Mouse (Mus musculus): ENCODE results near the gene Pcp2. TPM values are rescaled to one million over a fixed set of nuclear protein-coding genes. Genes with fewer than 3 reads are reported as not detected.
A peak's percentile ranks its signal among the peaks of the same experiment; 100 is the strongest.
"Not testable (repeated sequence)": the region's sequence is repeated elsewhere in the genome, so short reads cannot be mapped to it uniquely, and the experiment has no call there.

Gene Pcp2
- polyA plus RNA-seq, 1 experiment from 2014 or later: 0.23 TPM

GRCm38 (mm10) chr8:3586993-3587390 is 38.4 kb downstream of the Pcp2 start, which contains the start of gene Camsap3:
TSS of gene Camsap3 (plus strand) at chr8:3587293.
- H3K36me3 ChIP-seq (ENCODE audit: control insufficient read depth, insufficient read depth, low read length): no peaks in the 10 kb centered on the region
- H3K27me3 ChIP-seq (ENCODE audit: control insufficient read depth, insufficient read depth, low read length): peaks cover 3% of the 10 kb centered on the region
- peak within 1 kb of the TSS; percentile 89 for H3K9ac ChIP-seq (ENCODE audit: low read length)
- WGBS: 5% methylated on average over 7 of the region's 7 CpGs
- peak within 1 kb of the TSS; percentile 95 for H3K4me2 ChIP-seq
- H3K27ac ChIP-seq (ENCODE audit: low read depth, low read length): no peak within 1 kb of the TSS; the same call in 1 of the 2 replicates
- no peaks in the 10 kb centered on the region for H3K9me3 ChIP-seq (ENCODE audit: control insufficient read depth, low read length)
- peak within 1 kb of the TSS; percentile 83 for H3K4me3 ChIP-seq (ENCODE audit: low read depth, low read length)
- H3K4me1 ChIP-seq (ENCODE audit: control insufficient read depth, insufficient read depth, low read length): no peaks in the 10 kb centered on the region
- DNase-seq (ENCODE audit: low spot score, missing footprints) (no peak), ATAC-seq (ENCODE audit: low FRiP score) (no peak)

- H3K9ac ChIP-seq (ENCODE audit: low read length): no peak overlapping the region
- no peak for ATAC-seq (ENCODE audit: low FRiP score)
- H3K4me3 ChIP-seq (ENCODE audit: low read depth, low read length): no peak overlapping the region
- H3K4me2 ChIP-seq: no peak overlapping the region
- no peak for DNase-seq (ENCODE audit: low spot score, missing footprints)
- 95% methylated on average over 2 of the region's 2 CpGs for WGBS
- H3K27me3 ChIP-seq (ENCODE audit: control insufficient read depth, insufficient read depth, low read length): peaks cover 3% of the 10 kb centered on the region
- no peaks in the 10 kb centered on the region for H3K4me1 ChIP-seq (ENCODE audit: control insufficient read depth, insufficient read depth, low read length)
- no peaks in the 10 kb centered on the region for H3K36me3 ChIP-seq (ENCODE audit: control insufficient read depth, insufficient read depth, low read length)
- no peak overlapping the region for H3K27ac ChIP-seq (ENCODE audit: low read depth, low read length)
- no peaks in the 10 kb centered on the region for H3K9me3 ChIP-seq (ENCODE audit: control insufficient read depth, low read length)
These were observed 38.9 kb downstream of the Pcp2 start for GRCm38 (mm10) chr8:3586452-3586851.

DNA sequence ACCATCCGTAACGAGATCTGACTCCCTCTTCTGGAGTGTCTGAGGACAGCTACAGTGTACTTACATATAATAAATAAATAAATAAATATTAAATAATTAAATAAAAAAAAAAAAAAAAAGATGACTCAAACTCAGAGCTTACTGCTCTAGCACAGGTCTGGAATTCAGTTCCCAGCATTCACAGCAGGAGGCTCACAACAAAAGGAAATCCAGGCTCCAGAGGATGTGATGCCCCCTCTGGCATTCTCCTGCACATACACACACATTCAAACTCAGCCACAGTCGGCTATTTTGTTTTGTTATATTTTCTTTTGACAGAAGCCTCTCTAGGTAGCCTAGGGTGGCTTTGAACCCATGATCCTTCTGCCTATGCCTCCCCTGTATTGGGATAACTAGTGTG is 43.4 kb downstream of the Pcp2 start:
- not testable (repeated sequence) for H3K4me2 ChIP-seq; H3K9ac ChIP-seq (ENCODE audit: low read length)

DNA sequence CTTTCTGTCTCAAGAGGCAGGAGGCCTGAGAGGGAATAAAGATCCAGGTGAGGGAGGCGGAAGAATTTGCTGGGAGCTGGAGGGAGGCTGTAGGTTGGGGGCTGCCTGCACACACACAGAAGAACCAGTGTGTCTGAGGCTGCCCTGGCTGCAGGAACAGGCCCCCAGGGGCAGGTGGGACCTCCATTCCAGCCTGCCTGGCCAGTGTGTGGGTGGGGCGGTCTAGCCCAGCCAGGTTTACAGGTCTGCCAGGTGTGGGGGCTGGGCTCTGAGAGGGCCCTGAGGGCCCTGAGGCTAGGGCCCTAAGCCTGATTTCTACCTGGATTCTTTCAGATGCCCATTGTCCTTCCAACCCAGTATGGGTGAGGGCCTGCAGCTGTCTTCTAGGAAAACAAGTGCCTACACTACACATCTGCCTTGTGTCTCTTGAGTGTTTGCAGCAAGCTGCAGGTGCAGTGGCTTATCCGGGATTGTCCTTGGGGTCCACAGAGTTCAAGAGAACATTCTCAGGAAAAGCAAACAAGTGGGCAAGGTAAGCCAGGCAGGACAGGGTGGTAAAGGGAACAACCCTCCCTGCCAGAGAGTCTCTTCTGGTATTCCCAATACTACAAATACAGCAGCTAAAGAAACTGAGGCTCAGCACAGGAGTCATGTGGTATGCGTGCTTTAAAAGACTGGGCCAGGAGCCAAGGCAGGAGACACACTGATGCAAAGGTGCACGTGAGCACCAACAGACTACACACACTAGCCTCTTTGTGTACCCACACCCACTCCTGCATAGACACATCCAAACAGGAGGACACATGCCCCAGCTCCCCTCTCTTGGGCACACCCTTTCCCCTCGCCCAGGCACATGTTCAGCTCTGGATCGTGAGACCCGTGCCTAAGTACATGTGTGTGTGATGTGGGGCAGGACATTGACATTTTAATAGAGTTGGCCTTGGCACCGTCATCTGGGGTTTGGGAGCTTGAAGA is 45.7 kb downstream of the Pcp2 start:
- Histone ChIP-seq H3K27ac (ENCODE audit: low read depth, low read length) (no peak overlapping the region), H3K27me3 (ENCODE audit: control insufficient read depth, insufficient read depth, low read length) (no peaks in the 10 kb centered on the region), H3K4me1 (ENCODE audit: control insufficient read depth, insufficient read depth, low read length) (no peaks in the 10 kb centered on the region), H3K9me3 (ENCODE audit: control insufficient read depth, low read length) (no peaks in the 10 kb centered on the region), H3K36me3 (ENCODE audit: control insufficient read depth, insufficient read depth, low read length) (no peaks in the 10 kb centered on the region), H3K4me2 (no peak overlapping the region), H3K4me3 (ENCODE audit: low read depth, low read length) (no peak overlapping the region), H3K9ac (ENCODE audit: low read length) (no peak overlapping the region)
- 86% methylated on average over 9 of the region's 9 CpGs for WGBS
- ATAC-seq (ENCODE audit: low FRiP score) (no peak), DNase-seq (ENCODE audit: low spot score, missing footprints) (no peak)

More for the DNA sequence above, 43.4 kb downstream of the Pcp2 start:
- not testable (repeated sequence) for H3K4me3 ChIP-seq (ENCODE audit: low read depth, low read length); ATAC-seq (ENCODE audit: low FRiP score); H3K36me3 ChIP-seq (ENCODE audit: control insufficient read depth, insufficient read depth, low read length); H3K4me1 ChIP-seq (ENCODE audit: control insufficient read depth, insufficient read depth, low read length); H3K27ac ChIP-seq (ENCODE audit: low read depth, low read length); H3K27me3 ChIP-seq (ENCODE audit: control insufficient read depth, insufficient read depth, low read length); DNase-seq (ENCODE audit: low spot score, missing footprints); H3K9me3 ChIP-seq (ENCODE audit: control insufficient read depth, low read length)
- 88% methylated on average over 1 of the region's 3 CpGs for WGBS

- Histone ChIP-seq H3K4me2 (no peak overlapping the region), H3K9ac (ENCODE audit: low read length) (no peak overlapping the region), H3K36me3 (ENCODE audit: control insufficient read depth, insufficient read depth, low read length) (no peaks in the 10 kb centered on the region), H3K4me1 (ENCODE audit: control insufficient read depth, insufficient read depth, low read length) (no peaks in the 10 kb centered on the region), H3K27me3 (ENCODE audit: control insufficient read depth, insufficient read depth, low read length) (no peaks in the 10 kb centered on the region), H3K4me3 (ENCODE audit: low read depth, low read length) (no peak overlapping the region), H3K9me3 (ENCODE audit: control insufficient read depth, low read length) (no peaks in the 10 kb centered on the region), H3K27ac (ENCODE audit: low read depth, low read length) (no peak overlapping the region)
- ATAC-seq (ENCODE audit: low FRiP score): no peak
- WGBS: 84% methylated on average over 15 of the region's 15 CpGs
- no peak for DNase-seq (ENCODE audit: low spot score, missing footprints)
These were observed 49.0 kb downstream of the Pcp2 start for GRCm38 (mm10) chr8:3576211-3576960.

DNA sequence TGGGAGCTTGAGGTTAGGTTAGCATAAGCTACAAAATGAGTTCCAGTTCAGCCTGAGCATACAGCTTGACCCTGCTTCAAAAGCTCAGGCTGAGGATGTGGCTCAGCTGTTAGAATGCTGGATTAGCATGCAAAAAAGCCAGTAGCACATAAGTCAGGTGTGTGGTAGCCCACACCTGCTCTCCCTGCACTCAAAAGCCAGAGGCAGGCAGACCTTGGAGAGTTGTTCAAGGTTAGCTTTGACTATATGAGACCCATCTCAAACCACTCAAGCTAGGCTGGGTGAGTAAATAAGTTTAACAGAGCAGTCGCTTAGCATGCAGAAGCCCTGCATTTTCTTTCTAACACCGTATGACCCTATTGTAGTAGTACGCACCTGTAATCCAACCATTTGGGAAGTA is 50.8 kb downstream of the Pcp2 start:
- Histone ChIP-seq H3K4me3 (ENCODE audit: low read depth, low read length) (no peak overlapping the region), H3K9me3 (ENCODE audit: control insufficient read depth, low read length) (no peaks in the 10 kb centered on the region), H3K9ac (ENCODE audit: low read length) (no peak overlapping the region), H3K27me3 (ENCODE audit: control insufficient read depth, insufficient read depth, low read length) (no peaks in the 10 kb centered on the region), H3K4me1 (ENCODE audit: control insufficient read depth, insufficient read depth, low read length) (no peaks in the 10 kb centered on the region), H3K36me3 (ENCODE audit: control insufficient read depth, insufficient read depth, low read length) (no peaks in the 10 kb centered on the region), H3K27ac (ENCODE audit: low read depth, low read length) (no peak overlapping the region), H3K4me2 (no peak overlapping the region)
- DNase-seq (ENCODE audit: low spot score, missing footprints): no peak
- no peak for ATAC-seq (ENCODE audit: low FRiP score)
- WGBS: 94% methylated on average over 3 of the region's 3 CpGs

Other genes starting within 250 kb of the Pcp2 start
- 9.7 and 10.1 TPM in 2 replicates for gene Arhgef18, start 232.5 kb downstream of the Pcp2 start, polyA plus RNA-seq (2014; fragmentation: Nextera tagmentation; extraction: Ambion mirVana)
- gene Pex11g, start 157.9 kb downstream of the Pcp2 start, polyA plus RNA-seq (2014; fragmentation: Nextera tagmentation; extraction: Ambion mirVana): 1.8 and 2.8 TPM in 2 replicates
- gene Tex45, start 154.7 kb downstream of the Pcp2 start, polyA plus RNA-seq (2014; fragmentation: Nextera tagmentation; extraction: Ambion mirVana): 0.23 TPM in 1 of 2 replicates, not detected in the other
- 30.2 and 31.3 TPM in 2 replicates for gene Zfp358, start 132.4 kb downstream of the Pcp2 start, polyA plus RNA-seq (2014; fragmentation: Nextera tagmentation; extraction: Ambion mirVana)
- 44.6 and 47.5 TPM in 2 replicates for gene Mcoln1, start 125.1 kb downstream of the Pcp2 start, polyA plus RNA-seq (2014; fragmentation: Nextera tagmentation; extraction: Ambion mirVana)
- 15.6 and 15.8 TPM in 2 replicates for gene Pnpla6, start 110.2 kb downstream of the Pcp2 start, polyA plus RNA-seq (2014; fragmentation: Nextera tagmentation; extraction: Ambion mirVana)
- 6.3 and 8.1 TPM in 2 replicates for gene C330021F23Rik, start 57.6 kb downstream of the Pcp2 start, polyA plus RNA-seq (2014; fragmentation: Nextera tagmentation; extraction: Ambion mirVana)
- 11.3 and 11.9 TPM in 2 replicates for gene Camsap3, start 38.3 kb downstream of the Pcp2 start, polyA plus RNA-seq (2014; fragmentation: Nextera tagmentation; extraction: Ambion mirVana)
- 58.6 and 63.8 TPM in 2 replicates for gene Xab2, start 4.2 kb downstream of the Pcp2 start, polyA plus RNA-seq (2014; fragmentation: Nextera tagmentation; extraction: Ambion mirVana)
- gene Pet100, start 4.0 kb downstream of the Pcp2 start, polyA plus RNA-seq (2014; fragmentation: Nextera tagmentation; extraction: Ambion mirVana): 96.9 and 113 TPM in 2 replicates
- gene Stxbp2, start 5.4 kb upstream of the Pcp2 start, polyA plus RNA-seq (2014; fragmentation: Nextera tagmentation; extraction: Ambion mirVana): 16.7 and 18.1 TPM in 2 replicates
- 0.15 TPM in 1 of 2 replicates, not detected in the other for gene Retn, start 30.2 kb upstream of the Pcp2 start, polyA plus RNA-seq (2014; fragmentation: Nextera tagmentation; extraction: Ambion mirVana)
- gene Mcemp1, start 40.2 kb upstream of the Pcp2 start, polyA plus RNA-seq (2014; fragmentation: Nextera tagmentation; extraction: Ambion mirVana): 0.20 and 0.28 TPM in 2 replicates
- 5.4 and 6.8 TPM in 2 replicates for gene Fcor, start 46.8 kb upstream of the Pcp2 start, polyA plus RNA-seq (2014; fragmentation: Nextera tagmentation; extraction: Ambion mirVana)
- gene Trappc5, start 50.8 kb upstream of the Pcp2 start, polyA plus RNA-seq (2014; fragmentation: Nextera tagmentation; extraction: Ambion mirVana): 41.0 and 43.3 TPM in 2 replicates
- gene Fcer2a, start 68.6 kb upstream of the Pcp2 start, polyA plus RNA-seq (2014; fragmentation: Nextera tagmentation; extraction: Ambion mirVana): 0.11 and 0.27 TPM in 2 replicates
- not detected in 2 replicates for gene Clec4g, start 95.1 kb upstream of the Pcp2 start, polyA plus RNA-seq (2014; fragmentation: Nextera tagmentation; extraction: Ambion mirVana)
- gene Cd209a, start 123.4 kb upstream of the Pcp2 start, polyA plus RNA-seq (2014; fragmentation: Nextera tagmentation; extraction: Ambion mirVana): not detected in 2 replicates
- gene Cd209e, start 228.8 kb upstream of the Pcp2 start, polyA plus RNA-seq (2014; fragmentation: Nextera tagmentation; extraction: Ambion mirVana): not detected in 2 replicates

Data from midbrain, embryonic 11.5 days (tissue).